Mouse (Mus musculus) C2C12 (cell line): ENCODE data around the gene Sema3a. TPM values are rescaled to one million over a fixed set of nuclear protein-coding genes. Genes with fewer than 3 reads are reported as not detected.

Experiments
- H3K27me3 ChIP-seq: one replicate; pipeline ENCODE4 v1.6.1; 2011; ENCODE audit not compliant: control insufficient read depth, insufficient read depth, insufficient read length
- H3K36me3 ChIP-seq: one replicate; pipeline ENCODE4 v1.6.1; 2011; ENCODE audit not compliant: control insufficient read depth, insufficient read depth
- H3K4me3 ChIP-seq: one replicate; pipeline ENCODE4 v1.5.1; 2011; ENCODE audit warnings: mild to moderate bottlenecking, control low read depth; ENCODE audit not compliant: poor library complexity, insufficient read depth, severe bottlenecking
- H3K79me2 ChIP-seq: one replicate; pipeline ENCODE4 v1.6.1; 2011; ENCODE audit not compliant: control insufficient read depth, insufficient read depth
- H3K79me3 ChIP-seq: one replicate; pipeline ENCODE4 v1.6.1; 2011; ENCODE audit warnings: low read depth, control low read depth
- H3ac ChIP-seq: one replicate; pipeline ENCODE3; 2011; ENCODE audit warnings: low read depth; ENCODE audit not compliant: control insufficient read depth, insufficient read length
- CEBPB ChIP-seq: IDR thresholded peaks from one replicate; pipeline ENCODE4 v1.6.1; 2011; ENCODE audit warnings: low read depth, mild to moderate bottlenecking, control low read depth, moderate library complexity
- CTCF ChIP-seq: IDR thresholded peaks from one replicate; pipeline ENCODE4 v1.5.1; 2011; ENCODE audit not compliant: control insufficient read depth, insufficient read depth, insufficient read length
- FOSL1 ChIP-seq: IDR thresholded peaks from one replicate; pipeline ENCODE4 v1.8.0; 2011; ENCODE audit warnings: mild to moderate bottlenecking, low read length; ENCODE audit not compliant: poor library complexity, insufficient read depth, severe bottlenecking
- MAX ChIP-seq: IDR thresholded peaks from one replicate; pipeline ENCODE4 v1.6.1; 2011; ENCODE audit warnings: mild to moderate bottlenecking, control low read depth
- MYOD1 ChIP-seq: IDR thresholded peaks from one replicate; pipeline ENCODE4 v1.6.1; 2011; ENCODE audit warnings: low read depth; ENCODE audit not compliant: control insufficient read depth, insufficient read length
- MYOG ChIP-seq: IDR thresholded peaks from one replicate; pipeline ENCODE4 v1.6.1; 2011; ENCODE audit not compliant: control insufficient read depth, insufficient read length; ENCODE audit errors: extremely low read depth
- USF1 ChIP-seq: IDR thresholded peaks from one replicate; pipeline ENCODE4 v1.6.1; 2011; ENCODE audit warnings: low read depth, mild to moderate bottlenecking, control low read depth, moderate library complexity
- polyA plus RNA-seq: library from polyadenylated mRNA; unstranded; fragments of >200 nt; fragmentation: generic; extraction: Trizol; gene quantifications from one replicate; pipeline ENCODE4 v1.2.1, GENCODE M21; 2012; ENCODE audit warnings: missing spikeins

The Sema3a gene
- polyA plus RNA-seq, 1 experiment: 11.1 TPM

DNA sequence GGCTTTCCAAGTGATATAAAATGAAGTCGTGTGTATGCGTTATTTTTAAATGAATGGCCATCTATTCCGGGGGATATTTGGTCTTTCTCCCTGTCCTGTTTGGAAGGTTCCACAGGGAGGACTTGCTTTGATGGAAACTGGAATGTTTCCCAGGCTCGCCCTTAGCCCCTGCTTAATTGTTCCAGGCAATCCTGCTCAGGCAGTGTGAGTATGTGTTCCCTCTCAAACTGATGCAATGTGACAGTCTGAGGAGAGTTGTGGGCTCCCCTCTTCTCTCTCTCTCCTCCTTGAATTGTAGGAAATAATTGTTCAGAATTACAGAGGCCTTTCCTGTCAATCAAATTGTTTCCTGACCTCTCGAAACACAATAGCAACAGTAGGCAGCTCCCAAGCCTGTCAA lies 202.1 kb downstream of the Sema3a start:
- no peaks in the 10 kb centered on the region for H3K79me3 ChIP-seq
- TF ChIP-seq FOSL1: no peak
- TF ChIP-seq USF1: no peak
- no peak overlapping the region for H3ac ChIP-seq
- no peak overlapping the region for H3K4me3 ChIP-seq
- no peaks in the 10 kb centered on the region for H3K79me2 ChIP-seq
- H3K36me3 ChIP-seq: no peaks in the 10 kb centered on the region
- no peaks in the 10 kb centered on the region for H3K27me3 ChIP-seq

DNA sequence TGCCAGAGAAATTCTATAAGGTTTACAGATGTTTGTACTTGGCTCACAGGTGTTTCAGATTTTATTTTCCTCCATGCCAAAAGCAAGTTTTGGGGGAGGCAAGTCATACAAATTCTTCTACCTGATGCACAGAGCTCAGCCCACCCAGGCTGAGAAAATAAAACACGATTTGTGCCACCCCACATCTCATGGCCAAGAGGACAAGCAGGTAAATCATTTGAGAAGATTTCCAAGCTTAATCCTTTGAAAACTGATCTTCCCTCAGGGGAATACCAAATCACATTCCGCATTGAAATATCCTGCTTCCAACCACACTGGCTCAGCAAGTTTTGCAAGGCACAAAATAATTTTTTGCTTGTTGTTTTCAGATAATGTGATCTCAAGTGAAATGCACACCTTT lies 206.2 kb downstream of the Sema3a start:
- TF ChIP-seq USF1 (no peak), CEBPB (no peak), MYOG (no peak), CTCF (no peak), MAX (no peak)
- H3K79me3 ChIP-seq: no peaks in the 10 kb centered on the region
- no peaks in the 10 kb centered on the region for H3K79me2 ChIP-seq
- no peaks in the 10 kb centered on the region for H3K27me3 ChIP-seq
- H3K36me3 ChIP-seq: no peaks in the 10 kb centered on the region
- H3ac ChIP-seq: no peak overlapping the region
- H3K4me3 ChIP-seq: no peak overlapping the region

DNA sequence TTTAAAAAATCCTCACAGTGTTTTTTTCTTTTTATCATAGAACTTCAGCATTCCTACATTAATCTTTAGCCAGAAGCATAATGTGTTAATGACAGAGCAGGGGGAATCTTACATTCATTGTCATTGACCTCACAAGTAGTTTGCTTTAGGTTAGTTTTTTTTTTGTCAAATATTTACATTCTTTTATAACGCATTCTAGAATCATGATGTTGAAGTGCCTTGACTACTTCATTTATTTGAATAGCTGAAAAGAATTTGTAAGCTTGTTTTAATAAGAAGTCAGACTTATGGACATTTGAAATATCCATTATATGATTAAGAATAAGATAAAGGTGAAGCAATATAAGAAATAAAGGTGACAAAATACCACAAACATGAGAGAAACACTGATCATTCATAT lies 212.5 kb downstream of the Sema3a start:
- Histone ChIP-seq H3K36me3 (no peaks in the 10 kb centered on the region), H3K79me2 (no peaks in the 10 kb centered on the region), H3ac (no peak overlapping the region), H3K79me3 (no peaks in the 10 kb centered on the region), H3K4me3 (no peak overlapping the region), H3K27me3 (no peaks in the 10 kb centered on the region)
- TF ChIP-seq USF1: no peak
- TF ChIP-seq MAX: no peak
- no peak for TF ChIP-seq CEBPB
- TF ChIP-seq MYOD1: no peak
- TF ChIP-seq FOSL1: no peak
- no peak for TF ChIP-seq CTCF
- TF ChIP-seq MYOG: no peak

DNA sequence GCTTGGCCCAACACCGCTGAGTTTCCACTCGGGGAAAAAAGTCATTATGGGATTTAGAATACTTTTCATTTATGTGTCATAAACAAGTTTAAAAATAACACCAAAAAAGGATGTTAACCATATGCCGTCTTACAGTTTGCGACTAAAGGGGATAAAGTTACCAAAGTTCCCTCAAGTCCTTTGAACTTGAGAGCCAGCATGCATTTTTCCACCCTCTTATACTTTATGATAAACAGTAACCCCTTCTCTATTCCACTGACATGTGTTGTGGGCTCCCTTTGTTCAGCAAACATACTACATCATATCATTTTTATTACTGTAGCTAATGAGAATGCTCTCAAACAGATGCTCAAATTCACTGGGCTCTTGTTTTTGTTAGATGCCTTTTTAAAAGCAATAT lies 221.9 kb downstream of the Sema3a start:
- Histone ChIP-seq H3K27me3 (no peaks in the 10 kb centered on the region), H3K79me2 (no peaks in the 10 kb centered on the region), H3K4me3 (no peak overlapping the region), H3K79me3 (no peaks in the 10 kb centered on the region), H3ac (no peak overlapping the region), H3K36me3 (no peaks in the 10 kb centered on the region)
- TF ChIP-seq CTCF (no peak), USF1 (no peak), CEBPB (no peak), FOSL1 (no peak), MYOG (no peak), MAX (no peak), MYOD1 (no peak)

DNA sequence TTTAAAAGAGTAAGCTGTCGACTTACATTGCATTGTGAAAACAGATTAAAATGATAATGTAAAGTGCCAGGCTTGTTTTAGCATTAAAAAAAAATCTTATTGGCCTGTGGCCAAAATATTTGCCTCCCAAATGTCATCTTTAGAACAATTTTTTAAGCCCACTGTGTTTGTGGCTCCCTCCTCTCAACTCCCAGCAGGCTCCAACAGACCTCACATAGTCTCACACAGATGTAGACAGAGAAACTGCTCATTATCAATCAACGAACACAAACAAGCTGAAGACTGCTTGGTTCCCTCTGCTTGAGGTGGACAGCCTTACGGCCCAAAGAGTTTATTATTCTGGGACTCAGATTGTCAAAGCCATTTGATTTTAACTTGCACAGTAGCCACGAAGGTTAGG lies 226.4 kb downstream of the Sema3a start:
- Histone ChIP-seq H3ac (no peak overlapping the region), H3K36me3 (no peaks in the 10 kb centered on the region), H3K27me3 (no peaks in the 10 kb centered on the region), H3K79me2 (no peaks in the 10 kb centered on the region), H3K79me3 (no peaks in the 10 kb centered on the region), H3K4me3 (no peak overlapping the region)
- no peak for TF ChIP-seq CEBPB
- TF ChIP-seq MYOD1: no peak
- no peak for TF ChIP-seq USF1
- no peak for TF ChIP-seq MAX
- TF ChIP-seq CTCF: no peak
- TF ChIP-seq FOSL1: no peak
- TF ChIP-seq MYOG: no peak

DNA sequence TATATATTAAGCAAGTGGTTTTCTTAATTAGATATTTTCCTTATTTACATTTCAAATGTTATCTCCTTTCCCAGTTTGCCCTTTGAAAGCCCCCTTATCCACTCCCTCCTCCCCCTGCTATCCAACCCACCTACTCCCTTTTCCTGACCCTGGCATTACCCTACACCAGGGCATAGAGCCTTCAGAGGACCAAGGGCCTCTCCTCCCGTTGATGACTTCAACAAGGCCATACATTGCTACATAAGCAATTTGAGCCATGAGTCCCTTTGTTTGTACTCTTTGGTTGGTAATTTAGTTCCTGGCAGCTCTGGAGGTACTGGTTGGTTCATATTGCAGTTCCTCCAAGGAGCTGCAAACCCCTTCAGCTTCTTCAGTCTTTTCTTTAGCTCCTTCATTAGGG lies 227.8 kb downstream of the Sema3a start:
- Histone ChIP-seq H3K79me3 (no peaks in the 10 kb centered on the region), H3ac (no peak overlapping the region), H3K79me2 (no peaks in the 10 kb centered on the region), H3K27me3 (no peaks in the 10 kb centered on the region), H3K4me3 (no peak overlapping the region), H3K36me3 (no peaks in the 10 kb centered on the region)
- TF ChIP-seq CTCF: no peak
- no peak for TF ChIP-seq MYOD1
- no peak for TF ChIP-seq USF1
- no peak for TF ChIP-seq MAX
- TF ChIP-seq MYOG: no peak
- no peak for TF ChIP-seq CEBPB
- TF ChIP-seq FOSL1: no peak

DNA sequence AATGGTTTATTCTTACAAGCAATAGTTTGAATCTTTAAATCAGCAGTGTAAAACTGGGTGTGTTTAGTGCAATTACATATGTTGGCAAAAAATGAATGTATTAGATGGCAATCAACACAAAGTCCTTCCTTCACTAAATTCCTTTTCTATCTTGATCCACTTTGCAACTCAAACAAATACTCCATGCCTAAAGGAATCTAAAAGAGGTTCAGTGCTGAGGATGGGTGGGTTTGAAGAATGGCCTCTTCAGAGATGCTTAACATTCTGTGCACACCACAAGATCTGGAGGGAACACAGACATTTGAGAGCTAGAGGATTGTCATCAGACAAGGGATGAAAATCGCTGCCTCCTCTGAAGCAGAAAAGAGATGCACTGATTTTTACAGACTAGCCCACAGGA lies 228.3 kb downstream of the Sema3a start:
- Histone ChIP-seq H3K79me3 (no peaks in the 10 kb centered on the region), H3K79me2 (no peaks in the 10 kb centered on the region), H3ac (no peak overlapping the region), H3K36me3 (no peaks in the 10 kb centered on the region), H3K4me3 (no peak overlapping the region), H3K27me3 (no peaks in the 10 kb centered on the region)
- TF ChIP-seq CTCF (no peak), FOSL1 (no peak), CEBPB (no peak), MYOD1 (no peak), MAX (no peak), USF1 (no peak), MYOG (no peak)
